Mouse (Mus musculus) gonadal fat pad, adult 2 months (tissue): Measurements from ENCODE around the gene Trpc6. TPM values are rescaled to one million over a fixed set of nuclear protein-coding genes. Genes with fewer than 3 reads are reported as not detected.

Experiments
- DNase-seq: peaks from one replicate; pipeline ENCODE4 v3.0.0-alpha.2; 2012; ENCODE audit warnings: low read depth
- polyA plus RNA-seq: library from polyadenylated mRNA; depleted of rRNA; stranded (reverse); fragments of >200 nt; gene quantifications from 2 replicates; pipeline ENCODE4 v1.2.3, GENCODE M21; 2012; rRNA removed

Gene Trpc6
- 0.45 and 0.48 TPM in 2 replicates for polyA plus RNA-seq

DNA sequence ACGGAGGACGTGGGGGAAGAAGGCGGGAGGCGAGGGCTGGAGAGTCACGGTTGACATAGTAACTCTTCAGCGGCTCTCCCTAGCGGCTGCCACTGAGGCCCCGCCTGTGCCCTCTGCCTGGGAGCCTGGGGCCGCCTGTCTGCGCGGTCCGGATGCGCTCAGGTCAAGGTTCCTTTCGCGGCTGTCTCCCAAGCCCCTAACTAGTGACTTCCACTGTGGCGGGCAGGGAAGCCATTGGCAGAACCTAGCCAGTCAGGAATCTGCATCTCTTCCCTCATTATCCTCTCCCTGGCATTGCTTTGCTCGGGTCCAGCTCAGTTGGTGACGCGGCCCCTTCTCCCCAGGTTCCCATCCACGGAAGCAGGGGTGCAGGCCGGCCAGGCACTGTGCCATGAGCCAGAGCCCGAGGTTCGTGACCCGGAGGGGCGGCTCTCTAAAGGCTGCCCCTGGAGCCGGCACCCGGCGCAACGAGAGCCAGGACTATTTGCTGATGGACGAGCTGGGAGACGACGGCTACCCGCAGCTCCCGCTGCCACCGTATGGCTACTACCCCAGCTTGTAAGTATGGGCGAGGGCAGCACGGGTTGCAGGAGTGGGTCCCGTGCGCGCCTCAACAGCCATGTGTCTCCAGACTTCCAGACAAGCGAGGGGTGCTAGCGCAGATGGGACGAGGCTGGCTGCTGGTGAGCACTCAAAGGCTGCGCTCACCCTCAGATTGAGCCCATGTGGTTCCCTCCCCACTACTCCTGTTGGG lies at the start of gene Trpc6:
Trpc6 (plus strand) TSS at position 102 of the 754 bp plus-strand sequence.
- no peak for DNase-seq

GRCm38 (mm10) chr9:8520911-8521310 lies 23.0 kb upstream of the Trpc6 start:
- no peak for DNase-seq

GRCm38 (mm10) chr9:8533670-8534069 lies 10.3 kb upstream of the Trpc6 start:
- no peak for DNase-seq

DNA sequence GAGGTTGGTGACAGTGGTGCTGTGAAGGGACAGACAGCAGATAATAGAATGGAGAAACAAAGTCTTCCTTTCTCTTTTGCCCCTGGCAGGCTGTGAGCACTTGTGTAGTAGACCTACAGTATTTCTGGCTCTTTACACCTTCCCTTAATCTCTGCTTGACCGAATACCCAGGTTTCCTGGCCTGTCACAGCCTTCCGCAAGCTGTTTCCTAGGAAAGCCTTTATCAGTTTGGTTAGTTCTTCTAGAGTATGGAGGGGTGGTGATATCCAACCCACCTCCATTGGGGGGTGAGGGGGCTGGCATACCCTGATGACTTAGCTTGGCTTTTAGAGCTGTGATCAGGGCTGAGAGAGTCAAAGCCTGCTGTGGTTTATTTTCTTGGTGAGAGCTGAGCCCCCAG lies 1.3 kb downstream of the Trpc6 start:
- DNase-seq, result no peak

DNA sequence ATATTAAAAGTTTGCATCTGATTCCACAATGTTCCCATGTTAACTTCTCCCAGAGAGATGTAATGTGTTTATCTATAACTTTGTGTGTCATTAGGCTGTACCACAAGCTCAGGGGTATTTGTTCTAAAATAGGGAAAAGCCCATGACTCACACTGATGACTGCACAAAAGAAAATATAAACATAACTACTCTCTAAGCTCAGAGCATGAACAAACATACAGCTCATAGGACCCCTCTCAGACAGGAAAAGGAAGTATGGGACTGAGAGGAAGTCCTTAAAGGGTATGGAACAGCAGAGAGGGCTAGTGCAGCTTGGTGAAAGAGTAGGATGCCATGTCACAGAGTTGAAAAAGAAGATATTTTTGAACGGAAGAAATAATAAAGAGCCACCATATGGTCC lies 14.6 kb downstream of the Trpc6 start:
- DNase-seq, result no peak

DNA sequence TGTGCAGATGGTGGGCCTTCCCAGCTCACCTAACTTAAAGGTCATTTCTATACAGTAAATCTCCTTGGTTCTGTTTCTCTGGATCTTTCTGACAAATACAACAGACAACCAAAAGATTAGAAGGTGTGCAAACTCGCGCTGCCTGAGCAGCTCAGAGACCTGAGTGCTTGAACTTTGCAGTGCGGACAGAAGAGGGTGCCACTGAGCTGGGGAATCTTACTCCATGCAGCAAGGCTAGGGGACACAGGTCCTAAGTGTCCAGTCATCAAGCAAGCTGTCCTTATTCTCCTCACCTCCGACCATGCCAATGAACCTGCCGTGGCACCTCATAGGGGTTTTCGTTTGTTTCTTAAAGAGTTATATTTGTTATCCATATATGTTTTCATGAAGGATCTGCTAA lies 48.7 kb downstream of the Trpc6 start:
- DNase-seq, result no peak

- DNase-seq, result no peak
Measured at GRCm38 (mm10) chr9:8597089-8597488, 53.1 kb downstream of the Trpc6 start.

DNA sequence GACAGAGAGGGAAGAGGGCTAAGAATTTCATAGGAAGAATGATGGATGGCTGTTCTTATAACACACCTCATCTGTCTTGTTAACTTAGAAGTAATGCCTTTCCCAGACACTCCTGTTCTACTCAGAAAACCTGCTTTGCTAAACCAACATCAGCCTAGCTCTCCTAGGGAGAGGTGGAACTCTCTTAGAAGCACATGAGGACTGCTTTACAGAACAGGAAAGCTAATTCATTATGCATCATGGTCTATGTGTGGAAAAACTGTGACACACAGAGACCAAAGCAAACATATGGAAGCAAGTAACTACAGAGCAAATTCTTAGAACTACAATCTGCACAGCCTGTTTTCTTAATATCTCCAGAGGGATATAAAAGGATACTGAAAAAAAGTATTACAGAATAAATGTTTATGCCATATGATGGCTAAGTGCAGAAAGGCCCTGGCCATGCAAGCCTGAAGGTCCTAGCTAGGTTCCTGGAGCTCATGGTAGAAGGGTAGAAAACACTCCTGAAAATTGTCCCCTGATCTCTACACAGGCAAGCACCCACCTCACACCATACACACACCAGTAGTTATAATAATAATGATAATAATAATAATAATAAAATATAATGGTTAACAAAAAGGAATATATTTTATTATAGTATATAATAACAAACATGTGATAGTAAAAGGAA lies 63.0 kb downstream of the Trpc6 start:
- no peak for DNase-seq

- DNase-seq, result no peak
Measured at GRCm38 (mm10) chr9:8634344-8634743, 90.4 kb downstream of the Trpc6 start.

- DNase-seq, result no peak
Measured at GRCm38 (mm10) chr9:8643453-8643852, 99.5 kb downstream of the Trpc6 start.

DNA sequence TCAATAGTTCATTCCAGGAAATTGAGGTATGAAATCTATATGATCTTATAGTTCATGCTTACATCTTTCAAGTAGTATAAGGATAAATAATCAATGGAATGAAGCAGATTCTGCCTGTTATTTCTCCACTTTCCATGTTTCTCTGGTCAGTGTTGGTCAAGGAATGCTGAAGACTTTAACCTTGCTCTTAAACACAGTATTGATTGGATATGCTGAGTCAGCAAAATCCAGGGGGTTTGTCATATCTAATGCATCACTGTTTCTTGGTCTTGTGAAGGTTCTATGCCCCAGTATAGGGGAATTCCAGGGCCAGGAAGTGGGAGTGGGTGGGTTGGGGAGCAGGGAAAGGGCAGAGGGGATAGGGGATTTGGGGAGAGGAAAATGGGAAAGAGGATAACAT lies 111.4 kb downstream of the Trpc6 start:
- no peak for DNase-seq

DNA sequence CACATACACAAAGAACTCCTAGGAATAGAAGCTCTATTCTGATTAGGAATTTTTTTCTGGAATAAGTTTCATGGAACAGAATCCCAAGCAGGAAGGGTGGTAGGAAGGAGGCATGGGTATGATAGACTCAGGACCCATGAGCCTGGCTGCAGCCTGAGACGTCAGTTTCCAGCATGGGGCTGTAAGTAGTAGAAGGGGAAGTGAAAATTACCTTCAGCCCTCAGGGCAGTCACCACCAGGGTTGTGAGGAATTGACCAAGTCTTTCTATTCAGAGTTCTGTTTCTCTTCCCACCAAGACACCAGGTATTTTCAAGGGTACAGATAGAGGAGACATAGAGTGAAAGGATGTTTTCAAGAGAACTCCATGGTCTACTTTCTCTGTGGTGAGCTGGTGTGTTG lies 129.0 kb downstream of the Trpc6 start:
- DNase-seq, result no peak

GRCm38 (mm10) chr9:8676607-8677006 lies 132.7 kb downstream of the Trpc6 start:
- no peak for DNase-seq

DNA sequence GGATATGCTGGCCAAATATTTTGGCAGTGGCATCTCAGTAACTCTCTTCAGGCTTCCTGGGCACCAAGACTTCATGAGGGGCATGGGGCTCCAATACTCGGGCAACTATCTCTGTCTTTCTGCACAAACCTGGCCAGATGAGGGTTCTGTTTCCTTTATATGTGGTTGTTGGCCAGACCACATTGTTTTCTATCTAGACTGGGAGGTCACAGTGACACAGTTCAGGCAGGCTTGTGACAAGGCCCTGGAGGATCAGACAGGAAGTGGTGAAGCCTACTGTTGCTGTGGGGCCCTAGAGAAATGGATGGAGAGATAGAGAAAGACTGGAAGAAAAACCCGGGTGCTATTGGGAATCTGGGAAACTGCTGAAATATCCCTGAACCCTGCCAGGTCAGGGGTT lies 149.2 kb downstream of the Trpc6 start:
- no peak for DNase-seq

GRCm38 (mm10) chr9:8700669-8701068 lies 156.7 kb downstream of the Trpc6 start:
- peak; percentile 6 for DNase-seq

GRCm38 (mm10) chr9:8703516-8703915 lies 159.6 kb downstream of the Trpc6 start:
- DNase-seq, result no peak

- DNase-seq, result no peak
Measured at GRCm38 (mm10) chr9:8703956-8704355, 160.0 kb downstream of the Trpc6 start.

GRCm38 (mm10) chr9:8710052-8710739 lies 166.3 kb downstream of the Trpc6 start:
- no peak for DNase-seq

GRCm38 (mm10) chr9:8719017-8719416 lies 175.1 kb downstream of the Trpc6 start:
- no peak for DNase-seq

GRCm38 (mm10) chr9:8729056-8729455 lies 185.1 kb downstream of the Trpc6 start:
- no peak for DNase-seq
